Mouse (Mus musculus) cerebellum, adult 9-11 months (tissue): ENCODE data around the gene Sugp2.
A peak's percentile ranks its signal among the peaks of the same experiment; 100 is the strongest.

Experiments
- DNase-seq: peaks from one replicate; pipeline ENCODE4 v3.0.0; 2022

The Sugp2 gene

DNA sequence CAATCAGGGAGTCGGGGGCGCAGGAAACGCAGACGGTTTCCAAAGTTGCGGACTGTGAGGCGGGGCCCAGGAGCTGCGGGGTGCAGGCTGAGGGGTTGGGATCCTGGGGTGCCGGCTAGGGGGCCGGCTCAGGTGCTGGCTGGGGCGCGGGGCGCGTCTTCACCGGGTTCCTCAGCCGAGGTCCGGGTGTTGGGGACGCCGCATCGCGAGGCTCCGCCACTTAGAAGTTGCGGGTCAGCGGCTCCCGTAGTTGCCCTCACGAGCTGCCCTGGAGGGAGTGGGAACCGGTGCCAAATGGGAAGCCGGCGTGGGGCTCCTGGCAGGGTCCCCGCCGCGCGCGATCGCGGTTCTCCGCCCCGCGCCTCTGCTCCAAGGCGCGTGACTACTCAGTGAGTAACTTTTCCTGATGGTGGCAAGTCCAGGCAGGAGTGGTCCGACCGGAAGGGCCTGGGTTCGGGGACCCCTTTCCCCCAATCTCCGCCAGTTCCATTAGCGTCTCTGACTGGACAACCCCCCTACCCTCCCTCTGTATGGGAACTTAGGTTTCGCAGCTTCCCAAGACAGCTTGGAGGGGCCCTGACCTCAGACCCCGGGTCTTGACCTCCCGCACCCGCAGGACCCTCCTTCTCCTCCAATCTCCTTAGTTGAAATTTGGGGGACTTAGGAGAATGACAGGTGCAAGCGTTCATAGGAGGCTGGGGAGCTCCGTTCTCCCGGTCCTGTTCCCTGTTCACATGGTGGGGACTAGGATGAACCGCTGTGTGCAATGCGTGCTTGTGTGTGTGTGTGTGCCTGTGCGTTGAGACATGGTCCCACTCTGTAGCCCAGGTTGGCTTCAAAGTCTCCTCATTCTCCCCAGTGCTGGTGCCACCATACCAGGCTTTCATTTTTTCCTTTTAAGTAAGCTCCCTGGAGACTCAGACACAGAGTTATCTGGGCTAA is 49.4 kb downstream of the Sugp2 start:
- DNase-seq = no peak

DNA sequence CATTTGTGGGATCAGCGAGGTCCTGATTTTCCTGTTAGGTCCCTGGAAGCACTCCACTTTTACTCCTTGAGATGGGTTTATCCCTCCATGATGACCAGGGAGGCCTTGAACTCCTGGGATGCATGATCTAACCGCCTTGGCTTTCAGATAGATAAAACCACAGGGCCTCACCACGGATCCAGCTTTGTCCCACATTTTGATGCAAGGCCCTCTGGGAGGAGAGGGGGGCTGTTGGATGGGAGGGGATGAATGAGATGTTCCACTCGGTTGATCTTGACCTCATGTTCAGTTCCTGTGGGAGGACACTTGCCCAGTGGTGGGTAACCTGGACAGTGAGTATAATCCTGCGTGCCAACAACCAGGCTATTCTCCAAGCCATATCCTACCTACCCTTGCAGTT is 50.4 kb downstream of the Sugp2 start:
- no peak for DNase-seq

DNA sequence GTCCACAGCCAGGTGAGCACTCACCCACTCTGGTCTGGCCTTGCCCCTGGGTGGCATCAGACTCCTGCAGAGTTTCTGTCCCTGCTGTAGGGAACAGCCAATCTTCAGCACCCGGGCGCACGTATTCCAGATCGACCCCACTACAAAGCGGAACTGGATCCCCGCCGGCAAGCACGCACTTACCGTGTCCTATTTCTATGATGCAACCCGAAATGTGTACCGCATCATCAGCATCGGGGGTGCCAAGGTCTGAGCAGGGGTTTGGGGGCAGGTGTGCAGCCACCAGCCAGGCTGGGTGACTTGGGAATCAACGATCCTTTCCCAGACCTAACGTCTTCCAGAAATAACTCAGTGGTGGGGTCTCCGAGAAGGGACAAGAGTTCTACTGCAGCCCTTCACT is 51.3 kb downstream of the Sugp2 start:
- DNase-seq = no peak

DNA sequence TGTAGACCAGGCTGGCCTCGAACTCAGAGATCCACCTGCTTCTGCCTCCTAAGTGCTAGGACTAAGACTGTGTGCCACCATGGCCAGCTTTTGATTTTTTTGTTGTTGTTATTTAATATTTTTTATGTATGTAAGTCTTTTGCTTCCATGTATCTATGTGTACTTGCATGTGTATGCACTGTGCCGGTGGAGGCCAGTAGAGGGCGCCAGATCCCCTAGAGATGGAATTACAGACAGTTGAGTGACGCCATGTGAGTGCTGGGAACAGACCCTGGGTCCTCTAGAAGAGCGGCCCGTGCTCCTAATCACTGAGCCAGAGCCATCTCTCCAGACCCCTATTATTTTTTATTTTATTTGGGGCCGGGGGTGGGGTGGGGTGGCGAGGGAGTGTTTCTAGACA is 52.7 kb downstream of the Sugp2 start:
- DNase-seq = no peak

DNA sequence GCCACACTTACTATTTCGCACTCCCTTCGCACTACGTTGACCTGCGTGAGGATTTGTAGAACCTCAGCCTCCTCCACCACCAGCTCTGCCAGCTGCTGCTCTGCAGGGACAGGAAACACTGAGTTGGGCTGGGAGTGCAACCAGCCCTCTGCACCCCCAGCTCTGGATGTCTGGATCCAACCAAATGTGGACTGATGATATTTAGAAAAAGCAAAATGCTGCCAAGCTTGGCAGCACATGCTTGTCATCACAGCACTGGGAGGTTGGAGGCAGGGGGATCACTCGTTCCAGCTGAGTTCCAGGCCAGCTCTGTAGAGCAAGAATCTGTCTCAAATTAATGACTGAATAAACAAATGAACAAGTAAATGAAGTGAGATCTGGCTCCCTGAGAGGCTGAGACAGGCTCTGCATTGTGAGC is 60.0 kb downstream of the Sugp2 start:
- no peak for DNase-seq

DNA sequence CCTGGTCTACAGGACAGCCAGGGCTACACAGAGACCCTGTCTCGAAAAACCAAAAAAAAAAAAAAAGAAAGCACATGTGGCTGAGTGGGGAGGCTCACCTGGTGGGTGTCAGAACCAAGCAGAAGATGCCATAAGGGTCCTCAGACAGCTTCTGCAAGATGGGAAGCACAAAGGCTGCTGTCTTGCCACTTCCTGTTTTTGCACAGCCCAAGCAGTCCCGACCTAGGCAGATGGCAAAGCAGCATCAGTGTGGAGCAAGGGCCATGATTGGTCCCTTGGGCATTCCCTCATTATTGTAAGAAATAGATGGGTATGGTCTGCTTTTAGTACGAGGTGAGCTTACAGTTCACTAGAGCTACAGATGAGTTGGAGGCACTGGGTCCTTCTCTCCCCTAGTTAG is 66.9 kb downstream of the Sugp2 start:
- DNase-seq = no peak

DNA sequence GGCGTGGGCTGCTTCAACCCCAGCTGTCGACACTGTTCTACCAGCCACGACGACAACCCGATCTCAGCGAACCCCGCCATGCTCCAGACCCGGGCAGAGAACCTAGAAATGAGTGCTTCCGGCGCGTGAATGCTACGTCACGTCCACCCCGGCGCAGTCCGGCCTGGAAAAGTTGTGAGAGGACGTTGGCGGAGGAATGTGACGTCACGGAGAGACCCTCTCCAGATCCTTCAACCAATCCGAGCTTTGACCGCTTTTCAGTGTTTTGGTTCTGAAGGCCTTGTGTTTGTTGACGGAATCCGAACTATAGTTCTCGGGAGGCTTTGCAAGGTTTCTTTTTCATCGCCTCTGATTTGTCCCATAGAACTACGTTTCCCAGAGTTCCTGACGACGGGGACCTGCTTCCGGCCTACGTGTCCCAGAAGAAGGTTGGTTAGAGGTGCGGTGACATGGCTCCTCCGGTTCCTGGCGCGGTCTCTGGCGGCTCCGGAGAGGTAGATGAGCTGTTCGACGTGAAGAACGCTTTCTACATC is 68.4 kb downstream of the Sugp2 start, which contains the start of the genes Ddx49 and Cope:
TSS of gene Ddx49 (minus strand) at position 132 of the 533 bp plus-strand sequence.
TSS of gene Cope (plus strand) at position 161 of the 533 bp plus-strand sequence.
- DNase-seq = peak; percentile 93

DNA sequence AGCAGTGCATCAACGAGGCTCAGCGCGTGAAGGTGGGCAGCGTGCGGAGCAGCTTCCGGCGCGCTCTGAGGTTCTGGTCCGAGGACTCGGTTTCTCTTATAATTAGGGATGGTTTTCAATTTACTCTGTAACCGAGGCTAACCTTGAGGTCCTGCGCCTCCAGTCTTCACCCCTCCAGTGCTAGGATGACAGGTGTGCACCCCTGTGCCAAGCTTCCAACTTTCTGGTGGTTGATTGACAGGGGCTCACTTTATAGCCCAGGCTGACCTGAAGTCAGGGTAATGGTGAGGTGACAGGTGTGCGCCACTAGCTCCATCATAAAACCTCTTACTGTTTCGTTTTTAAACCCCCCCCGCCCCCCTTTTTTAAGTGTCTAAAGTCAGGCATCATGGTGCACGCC is 68.9 kb downstream of the Sugp2 start:
- no peak for DNase-seq

DNA sequence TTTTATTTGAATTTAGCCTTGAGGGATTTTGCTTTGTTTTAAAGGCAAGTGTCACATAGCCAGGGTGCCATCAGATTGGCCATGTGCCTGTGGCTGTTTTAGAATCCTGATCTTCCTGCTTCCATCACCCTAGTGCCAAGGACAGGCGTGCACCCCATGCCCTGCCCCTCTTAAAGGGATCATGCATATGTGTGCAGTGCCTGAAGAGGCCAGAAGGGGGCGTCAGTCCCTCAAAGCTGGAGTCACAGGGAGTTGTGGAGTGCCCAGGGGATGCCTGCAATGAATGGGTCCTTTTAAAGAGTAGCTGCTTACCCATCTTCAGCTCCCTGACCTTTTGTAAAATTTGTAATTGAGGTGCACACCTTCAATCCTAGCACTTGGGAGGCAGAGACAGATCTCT is 75.3 kb downstream of the Sugp2 start:
- no peak for DNase-seq

DNA sequence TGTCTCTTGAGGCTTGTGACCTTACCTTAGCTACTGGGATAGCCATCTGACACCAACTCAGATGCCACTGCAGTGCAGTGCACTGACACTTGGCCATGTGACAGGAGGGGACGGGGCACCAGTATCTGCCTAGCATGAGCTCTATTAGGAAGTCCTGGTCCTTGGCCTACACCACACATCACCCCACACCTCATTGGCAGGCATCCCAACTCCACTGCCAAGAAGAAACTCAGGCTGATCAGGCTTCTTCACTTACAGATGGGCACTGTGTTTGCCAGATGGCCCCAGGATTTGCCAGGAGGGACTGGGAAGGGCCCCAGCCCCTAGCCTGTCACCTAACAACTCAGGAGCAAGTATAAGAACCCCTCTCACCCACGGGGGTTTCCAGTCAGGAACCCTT is 79.4 kb downstream of the Sugp2 start:
- DNase-seq = peak; percentile 58

DNA sequence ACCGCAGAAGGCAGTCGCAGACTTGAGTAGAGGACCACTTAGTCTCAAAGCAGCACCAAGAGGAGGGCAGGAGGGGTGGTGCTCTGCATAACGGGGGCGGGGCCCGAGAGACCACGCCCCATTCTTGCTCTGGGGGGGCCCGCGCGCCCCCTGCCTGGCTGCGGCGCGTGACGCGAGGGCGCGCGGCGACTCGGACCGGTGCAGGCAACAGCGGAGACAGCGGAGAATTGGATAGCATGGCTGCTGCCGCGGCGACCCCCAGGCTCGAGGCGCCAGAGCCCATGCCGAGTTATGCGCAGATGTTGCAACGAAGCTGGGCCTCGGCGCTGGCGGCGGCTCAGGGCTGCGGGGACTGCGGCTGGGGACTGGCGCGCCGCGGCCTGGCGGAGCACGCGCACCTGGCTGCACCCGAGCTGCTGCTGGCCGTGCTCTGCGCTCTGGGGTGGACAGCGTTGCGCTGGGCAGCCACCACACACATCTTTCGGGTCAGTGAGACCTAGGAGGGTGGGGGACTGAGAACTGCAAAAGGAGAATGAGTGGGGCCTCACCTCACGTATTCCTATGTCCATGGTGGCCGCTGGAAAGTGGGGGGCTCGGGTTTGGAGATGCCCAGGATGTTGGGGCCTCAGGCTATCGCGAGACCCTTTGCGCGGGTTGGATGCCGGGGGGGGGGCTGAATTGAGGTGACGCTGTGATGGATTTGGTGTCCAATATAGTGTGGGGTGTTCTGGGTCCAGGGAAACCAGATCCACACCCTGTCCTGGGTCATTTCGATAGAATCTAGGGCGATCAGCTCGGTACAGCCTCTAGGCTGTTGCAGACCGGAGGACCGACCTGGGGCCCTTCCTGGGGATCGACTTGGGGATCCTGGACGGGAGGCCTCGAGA is 81.8 kb downstream of the Sugp2 start, which contains the start of gene Cers1:
TSS of gene Cers1 (plus strand) at position 152 of the 887 bp plus-strand sequence.
- DNase-seq = peak; percentile 82

DNA sequence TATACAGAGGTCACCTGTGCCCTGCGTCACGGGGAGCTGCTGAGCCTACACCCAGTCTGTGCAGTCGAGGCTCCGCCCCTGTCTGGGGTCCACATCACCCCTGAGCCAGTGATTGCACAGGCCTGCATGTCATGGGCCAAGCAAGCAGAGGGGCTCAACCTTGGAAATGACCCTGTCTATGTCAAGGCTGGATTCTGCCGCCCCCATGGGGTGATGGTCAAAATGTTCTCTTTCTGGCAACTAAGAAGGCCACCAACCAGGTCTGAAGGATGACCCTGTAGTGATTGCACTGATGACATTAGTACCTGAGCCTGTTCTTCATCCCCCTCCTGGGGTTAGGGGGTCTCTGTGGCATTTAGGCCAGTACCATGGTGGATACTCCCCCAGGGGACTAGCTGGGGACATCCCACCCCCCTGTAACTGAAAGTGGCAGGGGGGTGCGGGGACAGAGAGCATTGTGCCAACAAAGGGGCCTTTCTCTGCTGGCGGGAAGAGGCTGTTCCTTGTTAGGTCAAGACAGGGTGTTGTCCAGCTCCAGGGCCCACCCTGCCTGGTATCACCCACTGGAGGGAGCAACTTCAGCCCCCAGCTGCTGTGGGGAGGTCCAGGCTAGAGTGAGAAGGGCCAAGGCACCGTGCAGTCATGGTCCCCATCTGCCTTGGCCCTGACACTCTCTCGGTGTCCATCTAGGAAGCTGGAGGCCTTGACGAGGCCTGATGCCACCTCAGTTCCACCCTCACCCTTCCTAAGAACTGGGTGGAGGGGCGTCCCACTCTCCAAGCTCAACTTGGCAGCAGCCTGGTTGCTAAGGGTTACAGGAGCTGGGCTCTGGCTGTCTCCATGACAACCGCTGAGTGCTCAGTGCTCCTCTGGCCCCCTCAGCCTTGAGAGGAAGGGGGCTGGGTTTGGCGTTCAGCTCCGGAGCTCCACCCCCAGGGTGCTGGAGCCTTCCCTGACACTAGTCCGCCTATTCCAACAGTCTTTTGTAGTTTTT is 82.8 kb downstream of the Sugp2 start:
- peak; percentile 74 for DNase-seq

DNA sequence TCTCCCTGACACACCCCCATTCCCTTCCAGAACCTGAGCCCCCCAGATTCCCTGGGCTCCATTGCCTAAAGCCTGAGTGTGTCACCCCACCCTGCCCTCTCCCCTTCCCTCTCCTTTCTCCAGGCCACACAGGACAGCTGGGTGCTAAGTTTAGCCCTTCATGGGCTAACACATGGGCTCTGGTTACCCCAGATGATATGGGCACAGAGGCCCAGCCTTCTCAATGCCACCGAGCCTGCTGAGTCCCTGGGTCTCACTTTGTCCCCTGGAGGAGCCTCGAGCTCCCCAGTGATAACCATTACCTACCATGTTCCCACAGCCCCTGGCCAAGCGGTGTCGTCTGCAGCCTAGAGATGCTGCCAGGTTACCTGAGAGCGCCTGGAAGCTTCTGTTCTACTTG is 83.8 kb downstream of the Sugp2 start:
- no peak for DNase-seq

DNA sequence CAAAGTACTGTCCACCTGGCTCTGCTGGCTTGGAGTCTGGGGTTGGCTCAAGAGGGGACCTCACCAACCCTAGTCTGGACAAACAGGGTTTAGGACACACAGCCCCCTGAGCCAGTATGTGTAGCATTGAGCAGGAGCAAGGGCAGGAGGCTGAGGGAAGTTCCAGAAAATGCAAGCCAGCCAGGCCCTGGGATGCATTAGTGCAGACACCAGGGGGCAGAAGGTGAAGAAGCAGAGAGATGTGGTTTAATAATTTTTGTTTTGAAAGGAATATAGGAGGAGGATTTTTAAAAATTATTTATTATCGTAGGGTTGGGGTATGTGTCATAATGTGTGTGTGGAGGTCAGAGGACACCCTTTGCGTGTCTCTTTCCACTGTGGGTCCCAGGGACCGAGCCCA is 89.7 kb downstream of the Sugp2 start:
- no peak for DNase-seq

DNA sequence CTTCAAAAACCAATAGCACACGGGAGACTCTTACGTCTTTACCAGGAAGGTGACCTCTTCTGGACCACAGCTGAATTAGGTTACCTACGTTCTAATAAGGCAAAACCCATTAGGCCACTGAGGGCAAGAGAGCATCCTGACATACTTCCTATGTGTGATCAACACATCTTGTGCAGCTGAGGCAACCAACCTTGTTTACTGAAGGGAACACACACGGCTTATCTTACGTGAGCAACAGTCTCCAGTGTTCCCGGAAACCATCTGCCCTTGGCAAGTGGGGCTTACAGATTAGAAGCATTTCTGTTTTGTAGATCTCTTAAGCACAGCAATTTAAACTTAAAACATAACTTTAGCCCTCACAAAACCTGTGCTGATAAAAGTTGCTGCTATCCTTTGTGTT is 93.5 kb downstream of the Sugp2 start:
- DNase-seq = no peak

DNA sequence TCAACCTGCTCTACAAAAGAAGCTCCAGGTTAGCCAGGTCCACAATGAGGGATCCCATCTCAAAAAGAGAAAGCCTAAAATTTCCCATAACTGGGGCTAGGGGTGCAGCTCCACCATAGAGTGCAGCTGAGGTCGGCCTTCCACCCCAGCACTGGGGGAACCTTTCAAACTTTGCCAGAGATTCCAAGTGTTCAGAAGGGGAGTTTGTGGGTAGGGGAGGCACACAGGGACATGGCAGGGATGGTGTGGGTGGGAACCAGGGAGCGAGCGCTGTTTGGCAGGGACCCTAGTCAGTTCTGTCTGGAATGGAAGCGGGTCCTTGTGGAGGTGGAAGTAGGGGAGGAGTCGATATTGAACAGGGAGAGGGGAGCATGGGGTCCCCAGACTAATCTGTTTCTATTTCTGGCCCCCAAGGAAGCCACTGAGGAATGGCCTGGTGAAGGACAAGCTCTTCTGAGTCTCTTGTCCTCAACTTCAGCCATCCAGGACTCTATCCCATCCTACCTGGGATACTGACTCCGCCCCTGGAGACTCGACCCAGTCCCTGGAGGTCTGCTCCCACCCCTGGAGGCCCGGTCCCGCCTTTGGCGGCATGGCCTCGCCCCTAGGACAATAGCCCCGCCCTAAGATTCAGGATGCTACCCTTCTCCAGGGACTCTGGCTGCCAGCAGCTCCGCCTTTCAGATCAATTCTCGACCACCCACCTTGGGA is 95.3 kb downstream of the Sugp2 start, which contains the start of gene Gdf1:
TSS of gene Gdf1 (plus strand) at position 694 of the 711 bp plus-strand sequence.
- no peak for DNase-seq
